Mouse (Mus musculus) adrenal gland, postnatal 14 days (tissue): Measurements from ENCODE around the gene Carnmt1. TPM values are rescaled to one million over a fixed set of nuclear protein-coding genes. Genes with fewer than 3 reads are reported as not detected.
A peak's percentile ranks its signal among the peaks of the same experiment; 100 is the strongest.

Experiments used
- DNase-seq: peaks from one replicate; pipeline ENCODE4 v3.0.0; 2021; ENCODE audit warnings: mixed read lengths
- total RNA-seq: library from RNA; stranded (reverse); gene quantifications from 2 replicates; pipeline ENCODE4 v1.2.3, GENCODE M21; 2021

Carnmt1 gene
- total RNA-seq, 1 experiment from 2014 or later = 27.8 TPM

- DNase-seq = peak; percentile 73
Measured at GRCm38 (mm10) chr19:18713357-18713756, 42.8 kb downstream of the Carnmt1 start.

DNA sequence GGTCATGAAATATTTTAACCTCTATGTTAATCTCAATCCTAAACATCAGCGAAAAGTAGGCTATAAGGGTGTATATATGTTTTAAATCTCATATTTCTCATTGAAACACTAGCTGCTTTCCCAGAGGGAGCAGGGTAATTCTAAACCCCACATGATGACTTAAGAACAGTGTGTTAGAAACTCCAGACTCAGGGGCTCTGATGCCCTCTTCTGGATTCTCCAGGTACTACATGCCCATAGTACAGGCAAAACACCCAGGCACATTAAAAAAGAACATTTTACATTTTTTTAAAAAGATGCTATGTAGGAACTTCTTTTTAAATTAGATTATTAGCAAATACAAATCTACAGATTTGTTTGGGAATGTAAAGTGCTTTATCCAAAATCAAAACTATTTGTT lies 45.8 kb downstream of the Carnmt1 start:
- DNase-seq = peak; percentile 70

DNA sequence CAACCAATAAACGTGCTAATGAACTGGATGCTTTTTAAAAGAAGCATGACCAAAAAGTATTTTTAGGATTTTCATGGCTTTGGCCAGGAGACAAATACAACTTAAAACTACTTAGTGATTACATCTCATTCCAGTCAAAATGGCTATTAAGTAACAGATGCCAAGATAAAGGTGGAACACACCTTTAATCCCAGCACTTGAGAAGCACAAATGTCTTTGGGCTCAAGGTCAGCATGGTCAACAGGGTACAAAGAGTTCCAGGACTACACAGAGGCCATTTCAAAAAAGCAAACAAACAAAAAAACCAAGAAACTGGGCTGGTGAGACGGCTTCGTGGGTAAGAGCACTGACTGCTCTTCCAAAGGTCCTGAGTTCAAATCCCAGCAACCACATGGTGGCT lies 49.8 kb downstream of the Carnmt1 start:
- no peak for DNase-seq

- DNase-seq = no peak
Measured at GRCm38 (mm10) chr19:18725186-18725585, 54.6 kb downstream of the Carnmt1 start.

GRCm38 (mm10) chr19:18730255-18730654 lies 59.7 kb downstream of the Carnmt1 start:
- DNase-seq = no peak

- no peak for DNase-seq
Measured at GRCm38 (mm10) chr19:18731077-18731476, 60.5 kb downstream of the Carnmt1 start.

DNA sequence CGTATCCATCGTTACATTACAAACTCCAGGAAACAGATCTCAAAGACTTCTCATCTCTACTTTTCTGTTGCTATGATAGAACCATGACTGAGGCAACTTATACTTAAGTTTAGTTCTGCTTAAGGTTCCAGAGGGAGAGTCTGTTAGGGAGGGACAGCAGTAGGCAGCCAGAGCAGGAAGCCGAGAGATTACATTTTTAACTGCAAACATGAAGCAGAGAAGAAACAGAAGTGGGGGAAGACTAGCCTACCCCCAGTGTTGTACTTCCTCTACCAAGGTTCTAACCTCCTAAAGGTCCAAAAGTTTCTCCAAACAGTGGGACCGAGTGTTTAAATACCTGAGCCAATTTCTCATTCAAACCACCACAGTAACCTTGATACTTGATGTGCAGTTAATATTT lies 65.3 kb downstream of the Carnmt1 start:
- DNase-seq = no peak

DNA sequence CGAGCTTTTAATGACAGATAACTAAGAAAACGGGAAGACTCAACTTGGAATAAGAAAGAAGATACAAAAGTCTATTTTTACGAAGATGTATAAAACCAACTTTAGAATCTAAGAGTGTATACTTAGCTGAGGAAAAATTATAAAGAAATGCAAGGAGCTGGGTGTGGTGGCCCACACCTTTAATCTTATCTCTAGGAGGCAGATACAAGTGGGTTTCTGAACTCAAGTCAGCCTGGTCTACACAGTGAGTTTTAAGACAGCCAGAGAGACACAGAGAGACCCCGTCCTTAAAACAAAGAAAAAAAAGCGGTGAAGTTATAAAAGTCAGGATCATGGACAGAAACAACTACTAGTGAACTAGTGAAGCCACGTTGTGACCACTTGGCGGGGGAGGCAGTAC lies 68.6 kb downstream of the Carnmt1 start:
- DNase-seq = no peak

DNA sequence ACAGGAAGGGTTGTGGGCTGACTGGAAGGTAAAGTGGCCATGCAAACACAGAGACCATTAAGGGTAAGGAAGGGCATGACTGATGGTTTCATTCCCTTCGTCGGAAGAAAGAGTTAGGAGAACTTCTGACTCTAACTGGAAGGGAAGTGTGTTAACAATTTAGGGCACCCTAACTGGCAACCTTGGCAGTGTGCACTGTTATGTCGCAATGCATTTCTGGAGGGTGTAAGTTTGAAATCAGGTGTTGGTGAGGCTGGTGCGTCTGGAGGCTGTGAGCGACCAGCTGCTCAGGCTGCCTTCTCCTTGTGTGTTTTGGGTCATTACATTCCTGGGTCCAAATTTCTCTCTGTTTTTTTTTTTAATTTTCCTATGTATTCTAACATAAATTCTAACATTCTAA lies 73.4 kb downstream of the Carnmt1 start:
- DNase-seq = peak; percentile 6

DNA sequence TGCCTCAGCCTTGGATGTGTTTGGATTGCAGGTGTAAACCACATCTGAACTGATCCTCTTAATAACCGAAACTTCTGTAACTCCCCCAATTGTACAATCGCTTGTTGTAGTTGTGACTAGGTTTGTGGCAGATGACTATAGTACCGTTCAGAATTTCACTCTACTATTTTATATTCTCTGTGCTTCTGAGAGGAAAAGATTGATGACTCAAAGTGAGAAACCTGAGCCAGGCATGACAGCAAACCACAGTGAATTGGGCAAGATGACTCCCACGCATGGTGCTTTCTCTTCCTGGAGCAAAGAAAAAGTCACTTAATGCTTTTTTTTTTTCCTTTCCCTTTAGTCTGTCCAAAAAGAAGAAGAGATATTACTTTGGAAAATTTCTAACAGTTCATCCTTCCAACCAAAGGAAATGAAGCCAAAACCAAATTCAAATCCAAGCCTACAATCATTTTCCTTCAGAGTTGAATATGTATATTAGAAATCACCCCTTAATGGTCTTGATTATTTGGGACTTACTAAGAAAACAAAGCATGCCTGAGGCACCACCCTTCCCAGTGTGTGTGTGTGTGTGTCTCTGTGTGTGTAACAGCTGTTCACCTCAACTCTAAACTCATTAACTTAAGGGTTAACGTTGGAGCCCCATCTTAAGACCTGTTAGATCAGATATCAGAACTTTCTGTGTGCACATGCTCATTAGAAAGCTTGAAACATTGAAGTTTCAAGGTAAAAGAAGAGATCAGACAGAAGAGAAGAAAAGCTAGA lies 76.2 kb downstream of the Carnmt1 start:
- no peak for DNase-seq

- DNase-seq = no peak
Measured at GRCm38 (mm10) chr19:18747379-18747778, 76.8 kb downstream of the Carnmt1 start.

DNA sequence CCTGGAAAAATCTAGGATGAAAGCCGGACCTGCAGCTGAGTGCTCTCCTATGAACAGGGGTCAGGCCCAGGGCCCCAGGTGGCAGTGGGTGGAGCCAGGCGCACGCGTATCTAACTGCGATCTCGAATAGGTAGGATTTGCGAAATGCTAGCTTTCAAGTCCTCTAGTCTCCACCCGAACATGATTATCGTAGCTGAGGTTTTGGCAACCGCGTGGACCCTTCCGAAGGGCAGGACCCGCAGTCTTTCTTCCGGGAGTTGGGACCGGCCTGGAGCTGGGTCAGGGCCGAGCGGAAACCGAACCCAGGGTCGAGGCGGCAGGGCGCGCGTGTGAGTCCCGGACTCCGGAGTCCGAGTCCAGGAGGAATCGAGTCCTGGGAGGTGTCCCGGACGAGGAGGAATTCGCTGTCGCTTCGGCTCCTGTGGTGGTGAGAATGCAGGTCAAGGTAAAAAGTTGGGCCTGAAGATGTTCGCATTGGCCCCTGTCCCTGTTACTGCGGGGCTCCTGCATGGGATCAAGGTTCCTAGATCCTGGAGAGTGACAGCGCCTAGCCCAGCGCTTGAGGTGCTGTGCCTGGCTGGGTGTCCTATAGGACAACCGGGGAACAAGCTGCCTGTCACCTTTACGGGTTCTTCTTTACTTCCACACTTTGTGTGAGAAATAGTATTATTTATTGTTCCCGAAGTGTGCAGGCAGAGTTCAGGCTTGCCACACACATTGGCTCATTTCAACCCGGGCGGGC lies 79.2 kb downstream of the Carnmt1 start, which contains the start of gene Trpm6:
Trpm6 (plus strand) TSS at position 386 of the 742 bp plus-strand sequence.
- peak; percentile 35 for DNase-seq

Other genes starting within 250 kb of the Carnmt1 start
- gene Ostf1, start 38.9 kb upstream of the Carnmt1 start, total RNA-seq = 100 and 106 TPM in 2 replicates
- gene Nmrk1, start 38.8 kb upstream of the Carnmt1 start, total RNA-seq = 8.8 and 13.6 TPM in 2 replicates
- gene D030056L22Rik, start 42.4 kb downstream of the Carnmt1 start, total RNA-seq = 11.0 and 13.9 TPM in 2 replicates
- 0.19 and 0.30 TPM in 2 replicates for gene Trpm6, start 79.2 kb downstream of the Carnmt1 start, total RNA-seq